Mouse (Mus musculus) neural tube, embryonic 15.5 days (tissue): Measurements from ENCODE around the gene Ifna4. TPM values are rescaled to one million over a fixed set of nuclear protein-coding genes. Genes with fewer than 3 reads are reported as not detected.

Source experiments
- ATAC-seq: fragments of 200-750 bp; cut with Nextera tagmentation; 2 replicates; pipeline ENCODE4 v1.8.0; 2017; ENCODE audit warnings: mild to moderate bottlenecking, moderate TSS enrichment, moderate library complexity; ENCODE audit not compliant: low FRiP score
- H3K27ac ChIP-seq: fragments of 300-500 bp; sonication (generic); replicated peaks from 2 replicates; pipeline ENCODE4 v1.5.1; 2015; ENCODE audit warnings: mild to moderate bottlenecking, inconsistent platforms
- H3K27me3 ChIP-seq: fragments of 300-500 bp; sonication (generic); replicated peaks from 2 replicates; pipeline ENCODE4 v1.6.1; 2015; ENCODE audit warnings: inconsistent platforms
- H3K36me3 ChIP-seq: fragments of 300-500 bp; sonication (generic); 2 replicates; pipeline ENCODE4 v1.6.1; 2015; ENCODE audit warnings: inconsistent platforms
- H3K4me1 ChIP-seq: fragments of 300-500 bp; sonication (generic); 2 replicates; pipeline ENCODE4 v1.6.1; 2015; ENCODE audit warnings: inconsistent platforms
- H3K4me2 ChIP-seq: fragments of 300-500 bp; sonication (generic); 2 replicates; pipeline ENCODE4 v1.6.1; 2015; ENCODE audit warnings: inconsistent platforms, mild to moderate bottlenecking, moderate library complexity
- H3K4me3 ChIP-seq: fragments of 300-500 bp; sonication (generic); replicated peaks from 2 replicates; pipeline ENCODE4 v1.5.1; 2015; ENCODE audit warnings: mild to moderate bottlenecking, inconsistent platforms
- H3K9ac ChIP-seq: fragments of 300-500 bp; sonication (generic); replicated peaks from 2 replicates; pipeline ENCODE4 v1.6.1; 2015; ENCODE audit warnings: mild to moderate bottlenecking, inconsistent platforms
- H3K9me3 ChIP-seq: fragments of 300-500 bp; sonication (generic); replicated peaks from 2 replicates; pipeline ENCODE4 v1.6.1; 2016; ENCODE audit warnings: inconsistent platforms
- WGBS: fragments of 180-500 bp; shearing (Covaris S2); methylation state at CpG from one replicate; pipeline ENCODE4 v1.1.7; 2015; ENCODE audit warnings: mixed read lengths; 5-methylcytosine and 5-hydroxymethylcytosine counted together
- polyA plus RNA-seq: library from polyadenylated mRNA; unstranded; fragments of >200 nt; fragmentation: Nextera tagmentation; extraction: Ambion mirVana; gene quantifications from 2 replicates; pipeline ENCODE4 v1.2.1, GENCODE M21; 2015

Ifna4 gene
- polyA plus RNA-seq, 1 experiment from 2014 or later, result not detected

DNA sequence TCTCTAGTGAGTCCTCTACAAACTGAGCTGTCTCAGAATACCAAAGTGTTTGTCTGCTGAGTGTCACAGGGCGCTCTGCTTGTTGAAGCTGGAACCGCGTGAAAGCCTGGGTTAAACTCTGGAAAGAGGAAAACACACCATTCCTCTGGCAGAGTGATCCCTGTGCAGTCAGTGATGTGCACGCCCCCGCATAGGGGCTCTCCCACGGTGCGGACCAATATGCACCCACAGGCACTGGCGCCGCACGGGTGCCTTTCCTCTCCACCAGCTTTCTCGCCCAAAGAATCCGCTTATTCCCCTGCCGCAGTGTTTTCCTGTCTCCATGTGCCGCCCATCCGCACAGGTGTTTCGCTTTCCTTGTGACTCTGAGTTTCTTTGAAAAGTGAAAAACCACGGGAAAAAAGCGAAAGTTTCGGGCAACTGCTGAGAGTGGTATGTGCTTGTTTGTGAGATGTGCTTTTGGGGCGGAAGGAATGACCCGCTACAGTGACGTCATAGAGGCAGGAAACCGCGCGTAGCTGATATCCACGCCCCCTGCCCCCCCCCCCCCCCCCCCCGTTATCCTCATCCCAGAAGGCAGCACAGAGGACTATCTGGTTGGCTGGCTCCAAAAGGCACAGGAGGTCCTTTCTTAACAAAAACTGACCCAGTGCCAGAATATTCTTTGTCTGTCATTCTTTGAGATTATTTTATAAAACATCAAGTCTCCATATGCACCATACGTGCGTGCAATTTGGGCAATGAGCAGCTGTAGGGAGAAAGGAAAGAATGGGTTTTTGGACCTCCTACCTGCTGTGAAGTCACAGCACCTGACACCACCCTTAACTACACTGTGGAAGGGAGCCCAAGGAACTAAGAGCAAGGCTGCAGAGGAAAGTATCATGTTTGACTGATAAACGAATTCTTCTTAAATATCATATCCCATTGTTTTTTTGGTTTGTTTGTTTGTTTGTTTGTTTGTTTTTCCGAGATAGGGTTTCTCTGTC, 26.6 kb downstream of the Ifna4 start:
- Histone ChIP-seq H3K27me3 (peaks cover 10% of the 10 kb centered on the region; the same call in 1 of the 2 replicates), H3K36me3 (no peaks in the 10 kb centered on the region), H3K9ac (peak overlapping the region; percentile 50), H3K4me3 (peak overlapping the region; percentile 51), H3K4me2 (peak overlapping the region; percentile 99), H3K27ac (no peak overlapping the region), H3K9me3 (no peaks in the 10 kb centered on the region), H3K4me1 (peaks cover 9% of the 10 kb centered on the region)
- WGBS, result 7% methylated on average over 31 of the region's 31 CpGs
- ATAC-seq, result peak; percentile 76

DNA sequence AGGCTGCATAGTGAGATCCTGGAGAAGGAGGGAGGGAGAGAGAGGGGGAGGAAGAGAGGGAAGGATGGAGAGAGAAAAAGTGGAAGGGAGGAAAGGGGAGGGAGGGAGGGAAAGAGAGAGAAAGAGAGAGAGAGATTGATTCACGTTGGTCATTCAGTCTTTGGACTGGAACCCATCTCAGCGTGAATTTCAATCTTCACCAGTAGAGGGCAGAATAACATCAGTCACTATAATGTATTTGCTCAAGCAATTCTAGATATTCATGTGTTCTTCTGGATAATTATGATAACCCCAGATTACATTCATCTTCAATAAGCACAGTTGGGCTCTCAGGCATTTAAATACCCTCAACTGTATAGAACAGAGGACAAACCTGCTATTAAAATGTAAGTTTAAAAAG, 31.0 kb downstream of the Ifna4 start:
- 0% methylated on average over 2 of the region's 2 CpGs for WGBS
- Histone ChIP-seq H3K27ac (no peak overlapping the region), H3K9me3 (no peaks in the 10 kb centered on the region), H3K9ac (no peak overlapping the region), H3K27me3 (no peaks in the 10 kb centered on the region), H3K36me3 (no peaks in the 10 kb centered on the region), H3K4me3 (no peak overlapping the region), H3K4me1 (peaks cover 9% of the 10 kb centered on the region), H3K4me2 (no peak overlapping the region)
- ATAC-seq, result no peak

DNA sequence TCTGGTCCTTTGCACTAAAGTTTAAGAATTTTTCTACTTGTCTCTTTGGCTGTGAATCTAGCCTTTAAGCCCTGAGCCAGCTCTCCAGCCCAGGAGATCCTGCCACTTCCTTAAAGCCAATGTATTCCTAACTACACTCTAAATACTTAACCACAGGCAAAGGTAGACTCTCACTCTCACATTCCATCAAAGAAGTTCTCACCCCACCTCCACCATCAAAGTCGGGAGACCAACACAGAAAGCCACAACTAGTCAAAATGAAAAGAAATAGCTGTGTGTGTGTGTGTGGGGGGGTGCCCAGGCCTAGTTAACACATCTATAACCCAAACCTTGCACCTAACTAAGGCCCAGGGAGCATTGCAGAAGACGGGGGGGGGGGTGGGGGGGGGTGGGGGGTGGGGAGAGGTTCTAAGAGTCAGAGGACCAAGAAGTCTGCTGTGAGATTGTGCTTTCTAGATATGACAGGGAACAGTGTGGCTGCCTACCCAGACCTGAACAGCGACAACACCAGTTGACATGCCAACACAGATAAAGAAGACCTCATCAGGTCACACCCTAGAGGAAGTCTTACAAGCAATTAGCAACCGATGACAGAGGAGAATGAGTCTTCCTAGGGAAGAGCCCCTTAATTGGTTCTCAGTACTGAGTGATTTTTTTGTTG, 33.9 kb downstream of the Ifna4 start:
- 71% methylated on average over 4 of the region's 4 CpGs for WGBS

DNA sequence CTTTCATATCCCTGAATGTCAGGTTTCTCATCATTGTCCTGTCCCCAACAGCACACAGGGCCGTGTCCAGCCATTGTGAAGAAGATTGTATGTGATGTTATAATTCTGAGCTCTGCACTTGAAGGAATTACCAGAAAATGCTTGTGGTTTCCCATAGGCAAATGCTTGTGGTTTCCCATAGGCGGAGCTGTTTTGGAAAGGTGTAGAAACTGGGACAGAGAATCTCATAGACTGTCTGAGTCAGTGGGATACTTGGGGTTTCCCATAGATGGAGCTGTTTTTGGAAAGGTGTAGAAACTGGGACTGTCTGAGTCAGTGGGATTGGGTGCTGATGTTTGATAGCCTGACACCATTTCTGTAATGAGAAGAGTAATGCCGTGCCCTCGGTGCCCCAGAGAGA, 34.9 kb downstream of the Ifna4 start:
- no peaks in the 10 kb centered on the region for H3K4me1 ChIP-seq
- no peaks in the 10 kb centered on the region for H3K27me3 ChIP-seq
- no peak overlapping the region for H3K4me2 ChIP-seq
- no peaks in the 10 kb centered on the region for H3K36me3 ChIP-seq
- no peaks in the 10 kb centered on the region for H3K9me3 ChIP-seq
- 87% methylated on average over 4 of the region's 4 CpGs for WGBS
- no peak overlapping the region for H3K27ac ChIP-seq
- no peak overlapping the region for H3K4me3 ChIP-seq
- ATAC-seq, result no peak
- H3K9ac ChIP-seq, result no peak overlapping the region

More for the DNA sequence above, 33.9 kb downstream of the Ifna4 start:
- Histone ChIP-seq H3K4me3 (no peak overlapping the region), H3K27ac (no peak overlapping the region), H3K9ac (no peak overlapping the region), H3K4me2 (no peak overlapping the region), H3K27me3 (no peaks in the 10 kb centered on the region), H3K4me1 (no peaks in the 10 kb centered on the region), H3K36me3 (no peaks in the 10 kb centered on the region), H3K9me3 (no peaks in the 10 kb centered on the region)
- ATAC-seq, result no peak

DNA sequence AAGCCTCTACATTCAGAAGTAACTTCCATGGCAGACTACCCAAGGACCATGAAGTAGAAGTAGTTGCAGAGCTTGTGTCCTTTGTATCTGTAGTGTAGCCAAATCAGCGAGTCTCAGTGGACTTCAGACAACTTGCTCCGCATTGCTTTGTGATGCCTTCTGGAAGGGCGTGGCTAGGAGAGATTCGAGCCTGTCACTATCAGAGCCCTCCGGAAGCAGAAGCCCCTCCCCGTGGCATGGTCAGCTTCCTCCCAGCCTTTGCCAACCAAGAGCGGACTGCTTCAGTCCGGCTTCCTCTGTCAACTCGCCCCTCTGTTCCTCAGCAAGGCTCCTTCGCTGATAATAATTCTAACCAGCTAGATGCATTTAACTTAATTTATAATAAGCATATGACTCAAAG, 36.6 kb downstream of the Ifna4 start:
- H3K4me2 ChIP-seq, result no peak overlapping the region
- no peaks in the 10 kb centered on the region for H3K36me3 ChIP-seq
- H3K4me3 ChIP-seq, result no peak overlapping the region
- H3K27ac ChIP-seq, result no peak overlapping the region
- H3K27me3 ChIP-seq, result no peaks in the 10 kb centered on the region
- 50% methylated on average over 10 of the region's 10 CpGs for WGBS
- H3K4me1 ChIP-seq, result no peaks in the 10 kb centered on the region
- H3K9me3 ChIP-seq, result no peaks in the 10 kb centered on the region
- ATAC-seq, result no peak
- H3K9ac ChIP-seq, result no peak overlapping the region

DNA sequence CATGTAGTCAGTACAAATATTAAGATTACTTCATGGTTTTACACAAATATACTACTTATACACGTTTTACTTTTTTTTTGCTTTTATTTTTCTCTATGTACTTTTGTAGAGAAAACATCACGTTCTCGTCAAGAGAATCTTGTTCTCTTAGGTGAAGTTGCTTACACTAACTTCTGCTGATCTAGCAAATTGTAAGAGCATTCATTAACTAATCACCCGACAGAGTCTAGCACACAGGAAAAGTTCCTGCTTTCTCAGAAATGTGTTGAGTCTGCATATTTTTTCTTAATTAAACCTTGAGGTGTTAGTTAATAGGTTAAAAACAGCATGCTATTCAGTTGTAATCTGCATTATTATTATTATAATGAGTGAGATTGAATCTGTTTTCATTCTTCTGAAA, 37.1 kb downstream of the Ifna4 start:
- no peak overlapping the region for H3K4me3 ChIP-seq
- H3K9ac ChIP-seq, result no peak overlapping the region
- no peak overlapping the region for H3K4me2 ChIP-seq
- H3K27me3 ChIP-seq, result no peaks in the 10 kb centered on the region
- H3K36me3 ChIP-seq, result no peaks in the 10 kb centered on the region
- ATAC-seq, result no peak
- no peaks in the 10 kb centered on the region for H3K4me1 ChIP-seq
- H3K9me3 ChIP-seq, result no peaks in the 10 kb centered on the region
- WGBS, result 77% methylated on average over 4 of the region's 4 CpGs
- no peak overlapping the region for H3K27ac ChIP-seq

DNA sequence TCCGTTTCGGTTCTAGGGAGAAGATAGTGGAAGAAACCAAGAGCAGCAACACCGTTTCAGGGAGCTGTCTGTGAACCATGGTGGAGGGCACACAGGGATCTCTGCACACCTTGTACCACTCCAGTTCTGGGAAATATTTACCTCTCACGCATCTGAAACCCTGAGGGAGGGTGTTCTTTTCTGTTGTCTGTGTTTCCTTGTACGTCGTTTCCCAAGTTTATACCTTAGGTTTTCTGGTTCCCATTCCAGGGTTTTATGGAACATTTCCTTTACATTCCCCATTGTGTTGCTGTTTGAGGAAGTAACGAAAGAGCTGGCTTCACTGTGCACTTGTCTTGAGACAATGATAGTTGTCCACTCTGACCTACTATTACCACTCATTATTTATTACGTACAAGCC, 38.4 kb downstream of the Ifna4 start, which contains the start of gene Ifne:
Ifne (minus strand) TSS at position 101 of the 400 bp plus-strand sequence.
- H3K36me3 ChIP-seq, result no peaks in the 10 kb centered on the region
- no peak within 1 kb of the TSS for H3K4me2 ChIP-seq
- ATAC-seq, result no peak
- no peak within 1 kb of the TSS for H3K27ac ChIP-seq
- H3K4me3 ChIP-seq, result no peak within 1 kb of the TSS
- 77% methylated on average over 8 of the region's 8 CpGs for WGBS
- no peaks in the 10 kb centered on the region for H3K27me3 ChIP-seq
- no peaks in the 10 kb centered on the region for H3K9me3 ChIP-seq
- H3K4me1 ChIP-seq, result no peaks in the 10 kb centered on the region
- H3K9ac ChIP-seq, result no peak within 1 kb of the TSS

DNA sequence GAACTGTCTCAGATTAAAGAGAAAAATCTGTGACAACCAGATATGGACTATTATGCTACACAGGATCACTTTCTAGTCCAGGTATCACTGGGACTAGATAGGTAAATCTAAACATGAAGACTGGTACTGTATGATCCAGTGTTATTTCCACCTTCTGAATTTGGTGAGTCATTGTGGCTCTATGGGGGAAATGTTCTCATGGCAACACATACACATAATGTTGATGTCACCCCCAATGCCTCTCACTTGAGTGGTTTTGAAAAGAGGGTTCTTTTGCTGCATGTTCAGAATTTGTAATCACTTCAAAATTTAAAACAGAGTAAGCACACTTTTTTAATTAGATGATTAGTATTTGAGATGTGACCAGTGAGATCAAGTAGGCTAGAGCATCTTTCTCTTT, 46.6 kb downstream of the Ifna4 start:
- H3K9ac ChIP-seq, result no peak overlapping the region
- H3K36me3 ChIP-seq, result no peaks in the 10 kb centered on the region
- ATAC-seq, result no peak
- no peak overlapping the region for H3K27ac ChIP-seq
- H3K9me3 ChIP-seq, result no peaks in the 10 kb centered on the region
- H3K4me3 ChIP-seq, result no peak overlapping the region
- no peak overlapping the region for H3K4me2 ChIP-seq
- H3K4me1 ChIP-seq, result no peaks in the 10 kb centered on the region
- no peaks in the 10 kb centered on the region for H3K27me3 ChIP-seq

Other genes starting within 250 kb of the Ifna4 start
- gene Ifna9, start 249.5 kb upstream of the Ifna4 start, polyA plus RNA-seq, result not detected in 2 replicates
- not detected in 2 replicates for gene Ifna12, start 238.5 kb upstream of the Ifna4 start, polyA plus RNA-seq
- not detected in 2 replicates for gene C87499, start 207.4 kb upstream of the Ifna4 start, polyA plus RNA-seq
- gene Ifna13, start 197.4 kb upstream of the Ifna4 start, polyA plus RNA-seq, result not detected in 2 replicates
- gene Ifna16, start 164.9 kb upstream of the Ifna4 start, polyA plus RNA-seq, result not detected in 2 replicates
- gene Ifna2, start 157.9 kb upstream of the Ifna4 start, polyA plus RNA-seq, result not detected in 2 replicates
- not detected in 2 replicates for gene Ifnab, start 150.5 kb upstream of the Ifna4 start, polyA plus RNA-seq
- gene Gm26566, start 120.1 kb upstream of the Ifna4 start, polyA plus RNA-seq, result 1.0 and 1.4 TPM in 2 replicates
- gene Klhl9, start 119.4 kb upstream of the Ifna4 start, polyA plus RNA-seq, result 95.7 and 97.8 TPM in 2 replicates
- not detected in 2 replicates for gene Gm13271, start 87.0 kb upstream of the Ifna4 start, polyA plus RNA-seq
- 0.18 TPM in 1 of 2 replicates, not detected in the other for gene Gm13283, start 81.7 kb upstream of the Ifna4 start, polyA plus RNA-seq
- not detected in 2 replicates for gene Gm13290, start 68.0 kb upstream of the Ifna4 start, polyA plus RNA-seq
- gene Gm13289, start 64.9 kb upstream of the Ifna4 start, polyA plus RNA-seq, result not detected in 2 replicates
- gene Gm13272, start 62.0 kb upstream of the Ifna4 start, polyA plus RNA-seq, result not detected in 2 replicates
- gene Ifnz, start 59.7 kb upstream of the Ifna4 start, polyA plus RNA-seq, result not detected in 2 replicates
- not detected in 2 replicates for gene Gm13276, start 56.2 kb upstream of the Ifna4 start, polyA plus RNA-seq
- gene Gm13277, start 53.2 kb upstream of the Ifna4 start, polyA plus RNA-seq, result not detected in 2 replicates
- gene Gm13278, start 50.3 kb upstream of the Ifna4 start, polyA plus RNA-seq, result not detected in 2 replicates
- gene Gm13275, start 47.4 kb upstream of the Ifna4 start, polyA plus RNA-seq, result not detected in 2 replicates
- gene Gm13279, start 44.5 kb upstream of the Ifna4 start, polyA plus RNA-seq, result not detected in 2 replicates
- gene Gm13285, start 42.2 kb upstream of the Ifna4 start, polyA plus RNA-seq, result 0.38 TPM in 1 of 2 replicates, not detected in the other
- not detected in 2 replicates for gene Gm13287, start 38.6 kb upstream of the Ifna4 start, polyA plus RNA-seq
- not detected in 2 replicates for gene Gm13288, start 36.3 kb upstream of the Ifna4 start, polyA plus RNA-seq
- not detected in 2 replicates for gene Ifna7, start 25.6 kb upstream of the Ifna4 start, polyA plus RNA-seq
- not detected in 2 replicates for gene Ifna11, start 21.9 kb upstream of the Ifna4 start, polyA plus RNA-seq
- not detected in 2 replicates for gene Ifna6, start 14.4 kb upstream of the Ifna4 start, polyA plus RNA-seq
- gene Ifna5, start 6.3 kb upstream of the Ifna4 start, polyA plus RNA-seq, result not detected in 2 replicates
- not detected in 2 replicates for gene Ifna1, start 8.2 kb downstream of the Ifna4 start, polyA plus RNA-seq
- gene Ifne, start 38.3 kb downstream of the Ifna4 start, polyA plus RNA-seq, result not detected in 2 replicates